Mouse (Mus musculus) embryonic facial prominence, embryonic 13.5 days (tissue): ENCODE data around the gene A630010A05Rik. TPM values are rescaled to one million over a fixed set of nuclear protein-coding genes. Genes with fewer than 3 reads are reported as not detected.
"Not testable (repeated sequence)": the region's sequence is repeated elsewhere in the genome, so short reads cannot be mapped to it uniquely, and the experiment has no call there.

ENCODE experiments used
- ATAC-seq: fragments of 200-750 bp; cut with Nextera tagmentation; 2 replicates; pipeline ENCODE4 v1.8.0; 2017; ENCODE audit warnings: low read depth; ENCODE audit not compliant: insufficient number of reproducible peaks, insufficient read depth, low FRiP score, low TSS enrichment
- H3K27ac ChIP-seq: fragments of 300-500 bp; sonication (generic); 2 replicates; pipeline ENCODE4 v1.5.1; 2015; ENCODE audit warnings: moderate library complexity, mild to moderate bottlenecking, inconsistent platforms
- H3K27me3 ChIP-seq: fragments of 300-500 bp; sonication (generic); 2 replicates; pipeline ENCODE4 v1.6.1; 2015; ENCODE audit warnings: mild to moderate bottlenecking, inconsistent platforms
- H3K36me3 ChIP-seq: fragments of 300-500 bp; sonication (generic); 2 replicates; pipeline ENCODE4 v1.6.1; 2015; ENCODE audit warnings: mild to moderate bottlenecking, inconsistent platforms
- H3K4me1 ChIP-seq: fragments of 300-500 bp; sonication (generic); 2 replicates; pipeline ENCODE4 v1.6.1; 2015; ENCODE audit warnings: inconsistent platforms
- H3K4me2 ChIP-seq: fragments of 300-500 bp; sonication (generic); 2 replicates; pipeline ENCODE4 v1.6.1; 2015; ENCODE audit warnings: moderate library complexity, mild to moderate bottlenecking, inconsistent platforms
- H3K4me3 ChIP-seq: fragments of 300-500 bp; sonication (generic); 2 replicates; pipeline ENCODE4 v1.5.1; 2015; ENCODE audit warnings: mild to moderate bottlenecking, inconsistent platforms
- H3K9ac ChIP-seq: fragments of 300-500 bp; sonication (generic); 2 replicates; pipeline ENCODE4 v1.6.1; 2015; ENCODE audit warnings: mild to moderate bottlenecking, inconsistent platforms
- H3K9me3 ChIP-seq: fragments of 300-500 bp; sonication (generic); 2 replicates; pipeline ENCODE4 v1.6.1; 2016; ENCODE audit warnings: inconsistent platforms
- WGBS: fragments of 180-500 bp; shearing (Covaris S2); methylation state at CpG from one replicate; pipeline ENCODE4 v1.1.7; 2015; ENCODE audit warnings: mixed read lengths; 5-methylcytosine and 5-hydroxymethylcytosine counted together
- polyA plus RNA-seq: library from polyadenylated mRNA; unstranded; fragments of >200 nt; fragmentation: Nextera tagmentation; extraction: Ambion mirVana; gene quantifications from 2 replicates; pipeline ENCODE4 v1.2.1, GENCODE M21; 2015

A630010A05Rik gene
- not detected in 2 replicates for polyA plus RNA-seq

GRCm38 (mm10) chr16:14562017-14562416, at the start of gene A630010A05Rik:
A630010A05Rik (plus strand) TSS chr16:14562317.
- no peak for ATAC-seq
- Histone ChIP-seq H3K9me3 (no peaks in the 10 kb centered on the region), H3K36me3 (no peaks in the 10 kb centered on the region), H3K9ac (no peak within 1 kb of the TSS), H3K4me3 (no peak within 1 kb of the TSS), H3K4me2 (no peak within 1 kb of the TSS), H3K27ac (no peak within 1 kb of the TSS), H3K4me1 (no peaks in the 10 kb centered on the region), H3K27me3 (no peaks in the 10 kb centered on the region)
- 92% methylated on average over 1 of the region's 1 CpGs for WGBS

- H3K27me3 ChIP-seq = no peaks in the 10 kb centered on the region
- ATAC-seq = no peak
- no peak overlapping the region for H3K4me2 ChIP-seq
- H3K27ac ChIP-seq = no peak overlapping the region
- no peak overlapping the region for H3K9ac ChIP-seq
- no peaks in the 10 kb centered on the region for H3K4me1 ChIP-seq
- no peaks in the 10 kb centered on the region for H3K9me3 ChIP-seq
- H3K36me3 ChIP-seq = no peaks in the 10 kb centered on the region
- H3K4me3 ChIP-seq = no peak overlapping the region
Observed at GRCm38 (mm10) chr16:14535766-14536165, 26.4 kb upstream of the A630010A05Rik start.

GRCm38 (mm10) chr16:14557191-14557590, 4.9 kb upstream of the A630010A05Rik start:
- ATAC-seq, H3K9ac ChIP-seq, H3K9me3 ChIP-seq, H3K4me2 ChIP-seq, H3K27ac ChIP-seq, H3K27me3 ChIP-seq, H3K4me3 ChIP-seq, H3K36me3 ChIP-seq, H3K4me1 ChIP-seq: not testable (repeated sequence)
- 64% methylated on average over 1 of the region's 1 CpGs for WGBS

Other genes with a start within 250 kb of the A630010A05Rik start
- gene Fopnl, start 244.9 kb upstream of the A630010A05Rik start, polyA plus RNA-seq = 178 and 193 TPM in 2 replicates
- gene Abcc1, start 200.8 kb upstream of the A630010A05Rik start, polyA plus RNA-seq = 10.9 and 12.0 TPM in 2 replicates